Mouse (Mus musculus) embryonic facial prominence, embryonic 11.5 days (tissue): ENCODE results near the gene Olfr1355. TPM values are rescaled to one million over a fixed set of nuclear protein-coding genes. Genes with fewer than 3 reads are reported as not detected.
"Not testable (repeated sequence)": the region's sequence is repeated elsewhere in the genome, so short reads cannot be mapped to it uniquely, and the experiment has no call there.

Experiments used
- ATAC-seq: fragments of 200-750 bp; cut with Nextera tagmentation; replicated peaks from 2 replicates; pipeline ENCODE4 v1.8.0; 2017; ENCODE audit warnings: low read depth; ENCODE audit not compliant: insufficient number of reproducible peaks, low FRiP score, low TSS enrichment
- DNase-seq: peaks from one replicate; pipeline ENCODE4 v3.0.0-alpha.2; 2015; ENCODE audit warnings: low spot score
- H3K27ac ChIP-seq: fragments of 300-500 bp; sonication (generic); replicated peaks from 2 replicates; pipeline ENCODE4 v1.5.1; 2014; ENCODE audit warnings: mild to moderate bottlenecking, low read depth, low read length, control low read depth
- H3K27me3 ChIP-seq: fragments of 300-500 bp; sonication (generic); 2 replicates; pipeline ENCODE4 v1.6.1; 2014; ENCODE audit warnings: mild to moderate bottlenecking, low read length, moderate library complexity, mixed read lengths; ENCODE audit not compliant: control insufficient read depth, insufficient read depth
- H3K36me3 ChIP-seq: fragments of 300-500 bp; sonication (generic); replicated peaks from 2 replicates; pipeline ENCODE4 v1.6.1; 2014; ENCODE audit warnings: low read depth, mild to moderate bottlenecking, low read length, moderate library complexity, mixed read lengths; ENCODE audit not compliant: control insufficient read depth, insufficient read depth
- H3K4me1 ChIP-seq: fragments of 300-500 bp; sonication (generic); 2 replicates; pipeline ENCODE4 v1.6.1; 2014; ENCODE audit warnings: low read length, mixed read lengths; ENCODE audit not compliant: control insufficient read depth, insufficient read depth
- H3K4me2 ChIP-seq: fragments of 300-500 bp; sonication (generic); 2 replicates; pipeline ENCODE4 v1.6.1; 2014; ENCODE audit warnings: low read depth, mild to moderate bottlenecking, control low read depth, low read length, moderate library complexity
- H3K4me3 ChIP-seq: fragments of 300-500 bp; sonication (generic); 2 replicates; pipeline ENCODE4 v1.5.1; 2014; ENCODE audit warnings: low read depth, low read length, control low read depth
- H3K9ac ChIP-seq: fragments of 300-500 bp; sonication (generic); replicated peaks from 2 replicates; pipeline ENCODE4 v1.6.1; 2014; ENCODE audit warnings: mild to moderate bottlenecking, control low read depth, low read length
- H3K9me3 ChIP-seq: fragments of 300-500 bp; sonication (generic); replicated peaks from 2 replicates; pipeline ENCODE4 v1.6.1; 2016; ENCODE audit warnings: mild to moderate bottlenecking, low read length, inconsistent platforms, mixed read lengths; ENCODE audit not compliant: control insufficient read depth
- WGBS: fragments of 180-500 bp; shearing (Covaris S2); extraction: QIAGEN DNeasy Blood & Tissue Kit; methylation state at CpG from one replicate; pipeline ENCODE4 v1.1.7; 2014; 5-methylcytosine and 5-hydroxymethylcytosine counted together
- polyA plus RNA-seq: library from polyadenylated mRNA; unstranded; fragments of >200 nt; fragmentation: Nextera tagmentation; extraction: Ambion mirVana; gene quantifications from 2 replicates; pipeline ENCODE4 v1.2.1, GENCODE M21; 2014

Olfr1355 gene
- polyA plus RNA-seq, result not detected in 2 replicates

DNA sequence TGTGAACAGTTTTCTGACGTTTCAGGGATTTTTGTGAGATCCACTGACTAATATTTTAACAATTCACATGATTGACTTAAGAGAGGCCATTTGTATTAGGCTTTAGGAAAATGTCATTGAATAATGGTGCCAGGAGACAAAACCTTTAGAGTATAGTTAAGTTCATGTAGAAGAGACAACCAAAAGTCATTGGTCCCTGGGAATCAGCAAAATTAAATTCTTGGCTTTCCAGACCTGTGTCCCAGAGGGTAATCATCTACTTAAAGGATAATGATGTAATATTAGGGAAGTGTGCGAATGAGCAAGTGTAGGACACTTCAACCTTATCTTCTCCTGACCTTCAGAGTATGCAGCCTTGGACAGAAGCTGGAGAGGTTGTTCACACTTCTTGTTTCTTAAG is at the start of gene Olfr1355:
Gene Olfr1355, plus strand, starts transcription at position 301 of the 400 bp plus-strand sequence.
- no peaks in the 10 kb centered on the region for H3K9me3 ChIP-seq
- H3K36me3 ChIP-seq, result no peaks in the 10 kb centered on the region
- H3K27ac ChIP-seq, result no peak within 1 kb of the TSS
- H3K9ac ChIP-seq, result no peak within 1 kb of the TSS
- no peak for DNase-seq
- H3K27me3 ChIP-seq, result no peaks in the 10 kb centered on the region
- H3K4me2 ChIP-seq, result no peak within 1 kb of the TSS
- no peak within 1 kb of the TSS for H3K4me3 ChIP-seq
- 72% methylated on average over 2 of the region's 2 CpGs for WGBS
- ATAC-seq, result no peak
- no peaks in the 10 kb centered on the region for H3K4me1 ChIP-seq

- H3K4me3 ChIP-seq, H3K27ac ChIP-seq, H3K9me3 ChIP-seq, H3K9ac ChIP-seq, H3K4me1 ChIP-seq, H3K4me2 ChIP-seq, H3K27me3 ChIP-seq, H3K36me3 ChIP-seq, DNase-seq, ATAC-seq: not testable (repeated sequence)
- 93% methylated on average over 12 of the region's 12 CpGs for WGBS
Observed at GRCm38 (mm10) chr10:78840456-78840855, 34.9 kb upstream of the Olfr1355 start.

DNA sequence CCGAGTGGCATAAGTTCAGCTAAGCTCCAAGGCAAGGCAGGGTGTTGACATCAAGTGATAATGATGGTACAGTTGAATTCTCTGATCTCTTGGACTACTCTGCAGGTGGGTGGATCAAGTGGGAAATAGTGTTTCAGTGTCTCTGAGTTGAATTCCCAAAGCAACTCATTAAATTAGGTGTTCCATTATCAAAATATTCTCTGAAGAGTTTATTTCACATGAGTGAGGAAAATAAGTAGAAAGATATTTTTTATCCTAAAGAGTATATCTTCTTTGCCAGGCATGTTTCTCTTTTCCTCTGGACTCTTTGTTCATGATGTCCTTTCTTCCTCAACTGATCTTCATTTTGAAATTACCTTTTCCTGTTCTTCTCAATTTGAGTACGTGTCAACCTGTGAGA is 23.3 kb upstream of the Olfr1355 start, which contains the start of gene Olfr1356:
Gene Olfr1356, minus strand, starts transcription at position 101 of the 400 bp plus-strand sequence.
- DNase-seq (no peak), ATAC-seq (no peak)
- H3K4me2 ChIP-seq, result no peak within 1 kb of the TSS
- no peaks in the 10 kb centered on the region for H3K36me3 ChIP-seq
- H3K27ac ChIP-seq, result no peak within 1 kb of the TSS
- no peaks in the 10 kb centered on the region for H3K27me3 ChIP-seq
- H3K4me3 ChIP-seq, result no peak within 1 kb of the TSS
- H3K4me1 ChIP-seq, result no peaks in the 10 kb centered on the region
- 81% methylated on average over 2 of the region's 2 CpGs for WGBS
- no peak within 1 kb of the TSS for H3K9ac ChIP-seq
- H3K9me3 ChIP-seq, result no peaks in the 10 kb centered on the region

GRCm38 (mm10) chr10:78912871-78913270 is 37.5 kb downstream of the Olfr1355 start, which contains the start of gene Olfr1354:
Gene Olfr1354 (plus strand): TSS chr10:78913171.
- H3K9me3 ChIP-seq, H3K9ac ChIP-seq, H3K27ac ChIP-seq, H3K36me3 ChIP-seq, ATAC-seq, H3K4me1 ChIP-seq, H3K4me3 ChIP-seq, H3K27me3 ChIP-seq, H3K4me2 ChIP-seq, DNase-seq: not testable (repeated sequence)
- 73% methylated on average over 1 of the region's 1 CpGs for WGBS

Other genes starting within 250 kb of the Olfr1355 start
- 0.24 TPM in 1 of 2 replicates, not detected in the other for gene Casp14, start 157.2 kb upstream of the Olfr1355 start, polyA plus RNA-seq
- 0.11 TPM in 1 of 2 replicates, not detected in the other for gene Ccdc105, start 122.5 kb upstream of the Olfr1355 start, polyA plus RNA-seq
- 1.1 and 1.3 TPM in 2 replicates for gene Slc1a6, start 95.0 kb upstream of the Olfr1355 start, polyA plus RNA-seq
- not detected in 2 replicates for gene Olfr1356, start 23.4 kb upstream of the Olfr1355 start, polyA plus RNA-seq
- not detected in 2 replicates for gene Olfr1354, start 37.6 kb downstream of the Olfr1355 start, polyA plus RNA-seq
- not detected in 2 replicates for gene Olfr8, start 75.1 kb downstream of the Olfr1355 start, polyA plus RNA-seq
- gene Olfr1353, start 87.8 kb downstream of the Olfr1355 start, polyA plus RNA-seq, result not detected in 2 replicates
- gene Olfr1352, start 105.5 kb downstream of the Olfr1355 start, polyA plus RNA-seq, result not detected in 2 replicates
- not detected in 2 replicates for gene Olfr1351, start 136.9 kb downstream of the Olfr1355 start, polyA plus RNA-seq
- not detected in 2 replicates for gene Olfr57, start 153.2 kb downstream of the Olfr1355 start, polyA plus RNA-seq
- gene 2610008E11Rik, start 222.1 kb downstream of the Olfr1355 start, polyA plus RNA-seq, result 45.8 and 49.2 TPM in 2 replicates